Mouse (Mus musculus): ENCODE measurements around the gene Spa17.

Gene Spa17

GRCm38 (mm10) chr9:37613182-37613910 lies at the start of gene Spa17:
Gene Spa17 (minus strand): TSS chr9:37613722.
- DNase-seq (ENCODE audit: low spot score in 2 of 2), result peak; percentile 78 to 91

GRCm38 (mm10) chr9:37663210-37663609 lies 49.7 kb upstream of the Spa17 start:
- DNase-seq (ENCODE audit: low spot score in 2 of 2), result no peak

GRCm38 (mm10) chr9:37659413-37659812 lies 45.9 kb upstream of the Spa17 start:
- DNase-seq (ENCODE audit: low spot score in 2 of 2), result no peak

GRCm38 (mm10) chr9:37656931-37657481 lies 43.5 kb upstream of the Spa17 start, which contains the start of gene Tbrg1:
Gene Tbrg1 (minus strand): TSS chr9:37657312.
- DNase-seq (ENCODE audit: low spot score in 2 of 2), result peak; percentile 65 to 82

GRCm38 (mm10) chr9:37656439-37656881 lies 42.9 kb upstream of the Spa17 start:
- DNase-seq (ENCODE audit: low spot score in 2 of 2), result peak; percentile 31 to 44

GRCm38 (mm10) chr9:37655961-37656360 lies 42.4 kb upstream of the Spa17 start:
- no peak for DNase-seq (ENCODE audit: low spot score in 2 of 2)

GRCm38 (mm10) chr9:37653836-37654235 lies 40.3 kb upstream of the Spa17 start:
- DNase-seq (ENCODE audit: low spot score in 2 of 2), result no peak

GRCm38 (mm10) chr9:37650639-37651038 lies 37.1 kb upstream of the Spa17 start:
- DNase-seq (ENCODE audit: low spot score in 2 of 2), result no peak

- no peak for DNase-seq (ENCODE audit: low spot score in 2 of 2)
Observed at GRCm38 (mm10) chr9:37646246-37646645, 32.7 kb upstream of the Spa17 start.

GRCm38 (mm10) chr9:37638721-37639120 lies 25.2 kb upstream of the Spa17 start:
- DNase-seq (ENCODE audit: low spot score in 2 of 2), result no peak

- no peak for DNase-seq (ENCODE audit: low spot score in 2 of 2)
Observed at GRCm38 (mm10) chr9:37636800-37637542, 23.4 kb upstream of the Spa17 start.

- peak; percentile 26 to 61 for DNase-seq (ENCODE audit: low spot score in 2 of 2)
Observed at GRCm38 (mm10) chr9:37636335-37636734, 22.8 kb upstream of the Spa17 start.

GRCm38 (mm10) chr9:37634269-37634668 lies 20.7 kb upstream of the Spa17 start:
- no peak for DNase-seq (ENCODE audit: low spot score in 2 of 2)

GRCm38 (mm10) chr9:37632305-37632704 lies 18.8 kb upstream of the Spa17 start:
- no peak for DNase-seq (ENCODE audit: low spot score in 2 of 2)

GRCm38 (mm10) chr9:37629941-37630340 lies 16.4 kb upstream of the Spa17 start:
- no peak for DNase-seq (ENCODE audit: low spot score in 2 of 2)

- no peak for DNase-seq (ENCODE audit: low spot score in 2 of 2)
Observed at GRCm38 (mm10) chr9:37628581-37628980, 15.1 kb upstream of the Spa17 start.

GRCm38 (mm10) chr9:37627263-37627662 lies 13.7 kb upstream of the Spa17 start:
- DNase-seq (ENCODE audit: low spot score in 2 of 2), result no peak

GRCm38 (mm10) chr9:37626103-37626567 lies 12.6 kb upstream of the Spa17 start:
- no peak for DNase-seq (ENCODE audit: low spot score in 2 of 2)

GRCm38 (mm10) chr9:37625641-37626040 lies 12.1 kb upstream of the Spa17 start:
- no peak for DNase-seq (ENCODE audit: low spot score in 2 of 2)

- no peak for DNase-seq (ENCODE audit: low spot score in 2 of 2)
Observed at GRCm38 (mm10) chr9:37625129-37625528, 11.6 kb upstream of the Spa17 start.

GRCm38 (mm10) chr9:37624502-37624901 lies 11.0 kb upstream of the Spa17 start:
- DNase-seq (ENCODE audit: low spot score in 2 of 2), result no peak

- DNase-seq (ENCODE audit: low spot score in 2 of 2), result no peak
Observed at GRCm38 (mm10) chr9:37623981-37624380, 10.5 kb upstream of the Spa17 start.

GRCm38 (mm10) chr9:37621290-37621689 lies 7.8 kb upstream of the Spa17 start:
- no peak for DNase-seq (ENCODE audit: low spot score in 2 of 2)
